ENCODE assay signal across 8 mouse cellular contexts in the genomic region with DNA sequence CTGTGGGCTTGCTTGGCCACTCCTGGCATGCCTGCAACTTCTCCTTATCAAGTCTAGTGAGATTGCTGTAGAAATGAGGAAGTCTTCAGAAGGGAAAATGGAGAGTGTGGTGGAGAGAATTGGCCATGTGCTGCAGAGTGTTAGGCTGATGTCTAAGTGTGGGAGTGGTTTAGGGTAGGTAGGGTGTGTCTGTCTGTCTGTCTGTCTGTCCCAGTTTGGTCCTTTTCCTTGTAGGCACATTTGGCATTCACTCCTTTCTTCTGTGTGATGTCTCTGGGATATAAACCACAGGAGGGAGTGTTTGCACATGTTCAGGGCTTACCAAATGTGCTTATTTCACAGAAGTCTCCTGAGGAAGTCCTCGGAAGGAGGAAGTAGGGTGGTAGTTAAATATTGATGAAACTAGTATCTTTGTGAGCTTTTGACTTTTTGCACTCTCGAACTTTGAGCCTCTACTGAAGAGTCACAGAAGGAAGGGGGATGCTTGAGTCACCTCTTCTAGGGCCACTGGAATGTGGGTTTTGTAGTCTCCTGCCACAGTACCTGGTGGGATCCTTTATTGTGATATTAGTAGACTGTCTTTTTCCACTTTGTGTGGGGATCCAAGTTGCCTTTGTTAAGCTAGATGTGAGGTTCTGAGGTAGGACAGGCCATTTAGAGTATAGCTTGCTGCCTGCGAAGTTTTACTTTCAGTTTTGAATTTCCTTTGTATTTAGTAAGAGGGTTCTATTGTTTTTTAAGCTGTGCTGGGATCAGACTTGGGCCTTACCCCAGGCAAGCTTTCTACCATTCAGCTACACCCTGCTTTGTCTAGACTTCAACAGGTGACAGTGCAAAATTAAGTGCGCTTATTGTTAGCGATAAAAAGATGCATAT. TPM values are rescaled to one million over a fixed set of nuclear protein-coding genes. Genes with fewer than 3 reads are reported as not detected.
A peak's percentile ranks its signal among the peaks of the same experiment; 100 is the strongest.
DNase-seq lines count a peak whose midpoint lies in the region; ATAC-seq and TF ChIP-seq lines count a peak whose summit lies in the region.

No protein-coding gene starts in this region.

- no peak for TF ChIP-seq CTCF in bone marrow, adult 2 months (IDR thresholded peaks at IDR 0.05; ENCODE audit: control insufficient read depth, insufficient read depth, low read length)

- peak overlapping the region; percentile 74; the same call in 1 of the 2 replicates for H3K27ac ChIP-seq in bone marrow, adult 2 months (ENCODE audit: control insufficient read depth, insufficient read depth, low read depth, low read length, poor library complexity)
- peak overlapping the region; percentile 78 for H3K27ac ChIP-seq in liver, embryonic 12.5 days
- H3K27ac ChIP-seq in neural tube, embryonic 13.5 days (replicated peaks): no peak overlapping the region

- peak overlapping the region; percentile 63 for H3K4me3 ChIP-seq in bone marrow, adult 2 months (replicated peaks; ENCODE audit: control insufficient read depth, low read depth, low read length)
- peak overlapping the region; percentile 74 for H3K4me3 ChIP-seq in liver, embryonic 12.5 days
- peak overlapping the region; percentile 92 for H3K4me3 ChIP-seq in neural tube, embryonic 13.5 days

- H3K9me3 ChIP-seq in liver, embryonic 12.5 days (replicated peaks): no peaks in the 10 kb centered on the region
- no peaks in the 10 kb centered on the region for H3K9me3 ChIP-seq in neural tube, embryonic 13.5 days

- peaks cover 9% of the 10 kb centered on the region for H3K4me1 ChIP-seq in bone marrow, adult 2 months (ENCODE audit: control insufficient read depth, insufficient read depth, low read length)
- H3K4me1 ChIP-seq in liver, embryonic 12.5 days: peaks cover 85% of the 10 kb centered on the region
- peaks cover 67% of the 10 kb centered on the region for H3K4me1 ChIP-seq in neural tube, embryonic 13.5 days (replicated peaks)

- H3K9ac ChIP-seq in liver, embryonic 12.5 days: peak overlapping the region; percentile 49
- peak overlapping the region; percentile 43; the same call in 1 of the 2 replicates for H3K9ac ChIP-seq in neural tube, embryonic 13.5 days

- WGBS in bone marrow, adult 2 months: 7% methylated on average over 5 of the region's 5 CpGs
- WGBS in liver, embryonic 12.5 days (ENCODE audit: insufficient replicate concordance): 41% methylated on average over 5 of the region's 5 CpGs
- 83% methylated on average over 5 of the region's 5 CpGs for WGBS in neural tube, embryonic 13.5 days

- ATAC-seq in hematopoietic stem cell, adult 5-6 weeks (replicated peaks in 1 of 2; ENCODE audit: insufficient read depth in 1 of 2, low FRiP score in 2 of 2, low TSS enrichment in 1 of 2, low read depth in 1 of 2, poor library complexity in 2 of 2, severe bottlenecking in 2 of 2): peak; percentile 24 to 33
- no peak for ATAC-seq in liver, embryonic 12.5 days
- ATAC-seq in neural tube, embryonic 13.5 days (ENCODE audit: low read depth): no peak

- DNase-seq in CD4-positive helper T cell, adult 2 months (ENCODE audit: low read depth, low spot score): peak; percentile 67
- no peak for DNase-seq in urinary bladder, adult 2 months (ENCODE audit: low spot score)
- no peak for DNase-seq in gastrocnemius, postnatal 14 days
- no peak for DNase-seq in MN1 (ENCODE audit: low spot score)

- no peaks in the 10 kb centered on the region for H3K27me3 ChIP-seq in liver, embryonic 12.5 days (replicated peaks)
- H3K27me3 ChIP-seq in neural tube, embryonic 13.5 days: no peaks in the 10 kb centered on the region

- peak overlapping the region; percentile 94 for H3K4me2 ChIP-seq in liver, embryonic 12.5 days
- H3K4me2 ChIP-seq in neural tube, embryonic 13.5 days: peak overlapping the region; percentile 73

- peaks cover 20% of the 10 kb centered on the region for H3K36me3 ChIP-seq in liver, embryonic 12.5 days
- H3K36me3 ChIP-seq in neural tube, embryonic 13.5 days: peaks cover 6% of the 10 kb centered on the region

- intact Hi-C loops in gastrocnemius, postnatal 14 days (cut with DNase I; ENCODE audit: low total_unique reads): no loop called here

- TF ChIP-seq POLR2A in bone marrow, adult 2 months (IDR thresholded peaks at IDR 0.05; ENCODE audit: borderline replicate concordance, control insufficient read depth, low read depth, low read length): no peak

RNA-seq across cellular contexts. Expression of a gene that starts 9.2 kb away (rescaled TPM):
- polyA plus RNA-seq in bone marrow, adult 2 months (2011; ENCODE audit: insufficient read depth, insufficient read length, low replicate concordance, missing spikeins): 645 and 665 TPM in 2 replicates
- 892 and 993 TPM in 2 replicates for total RNA-seq in hematopoietic stem cell, adult 5-6 weeks (2017)
- polyA plus RNA-seq in liver, embryonic 12.5 days (2016; fragmentation: Nextera tagmentation; extraction: Ambion mirVana): 299 and 315 TPM in 2 replicates
- 373 and 399 TPM in 2 replicates for polyA plus RNA-seq in neural tube, embryonic 13.5 days (2015; fragmentation: Nextera tagmentation; extraction: Ambion mirVana)
- polyA plus RNA-seq in urinary bladder, adult 2 months (2012; rRNA removed): 198 and 201 TPM in 2 replicates
- 100 to 1,000 TPM; 346 to 601 TPM for total RNA-seq in gastrocnemius, postnatal 14 days (2021)

RNA-seq across cellular contexts. Expression of a gene that starts 22.3 kb away (rescaled TPM):
- polyA plus RNA-seq in bone marrow, adult 2 months (2011; ENCODE audit: insufficient read depth, insufficient read length, low replicate concordance, missing spikeins): 0.79 and 1.5 TPM in 2 replicates
- total RNA-seq in hematopoietic stem cell, adult 5-6 weeks (2017): 0.45 and 0.88 TPM in 2 replicates
- 0.11 and 0.19 TPM in 2 replicates for polyA plus RNA-seq in liver, embryonic 12.5 days (2016; fragmentation: Nextera tagmentation; extraction: Ambion mirVana)
- 0.28 and 0.29 TPM in 2 replicates for polyA plus RNA-seq in neural tube, embryonic 13.5 days (2015; fragmentation: Nextera tagmentation; extraction: Ambion mirVana)
- polyA plus RNA-seq in urinary bladder, adult 2 months (2012; rRNA removed): 0.55 and 0.80 TPM in 2 replicates
- total RNA-seq in gastrocnemius, postnatal 14 days (2021): under 1 TPM; 0.04 to 0.08 TPM

RNA-seq across cellular contexts. Expression of a gene that starts 29.2 kb away (rescaled TPM):
- 57.2 and 89.7 TPM in 2 replicates for polyA plus RNA-seq in bone marrow, adult 2 months (2011; ENCODE audit: insufficient read depth, insufficient read length, low replicate concordance, missing spikeins)
- total RNA-seq in hematopoietic stem cell, adult 5-6 weeks (2017): 196 and 198 TPM in 2 replicates
- polyA plus RNA-seq in liver, embryonic 12.5 days (2016; fragmentation: Nextera tagmentation; extraction: Ambion mirVana): 111 and 125 TPM in 2 replicates
- 148 and 170 TPM in 2 replicates for polyA plus RNA-seq in neural tube, embryonic 13.5 days (2015; fragmentation: Nextera tagmentation; extraction: Ambion mirVana)
- polyA plus RNA-seq in urinary bladder, adult 2 months (2012; rRNA removed): 85.2 and 100 TPM in 2 replicates
- 10 to 100 TPM; 90.4 to 95.0 TPM for total RNA-seq in gastrocnemius, postnatal 14 days (2021)

RNA-seq across cellular contexts. Expression of a gene that starts 30.2 kb away (rescaled TPM):
- 31.4 and 49.9 TPM in 2 replicates for polyA plus RNA-seq in bone marrow, adult 2 months (2011; ENCODE audit: insufficient read depth, insufficient read length, low replicate concordance, missing spikeins)
- total RNA-seq in hematopoietic stem cell, adult 5-6 weeks (2017): 51.5 and 53.0 TPM in 2 replicates
- 101 and 103 TPM in 2 replicates for polyA plus RNA-seq in liver, embryonic 12.5 days (2016; fragmentation: Nextera tagmentation; extraction: Ambion mirVana)
- 217 and 231 TPM in 2 replicates for polyA plus RNA-seq in neural tube, embryonic 13.5 days (2015; fragmentation: Nextera tagmentation; extraction: Ambion mirVana)
- polyA plus RNA-seq in urinary bladder, adult 2 months (2012; rRNA removed): 85.5 and 91.1 TPM in 2 replicates
- 10 to 100 TPM; 46.8 to 56.9 TPM for total RNA-seq in gastrocnemius, postnatal 14 days (2021)

Comparison
In these comparisons a context has a peak if more than half of its experiments do, and no peak if none do; other contexts are left out.
1. ATAC-seq: peak in hematopoietic stem cell, adult 5-6 weeks (2 of 2); none in liver, embryonic 12.5 days (single experiment) and neural tube, embryonic 13.5 days (single experiment).
2. Peak in every context shown above with its lines, with median percentiles within 50 percentile points of each other: H3K4me3 ChIP-seq.